In the genomic region with DNA sequence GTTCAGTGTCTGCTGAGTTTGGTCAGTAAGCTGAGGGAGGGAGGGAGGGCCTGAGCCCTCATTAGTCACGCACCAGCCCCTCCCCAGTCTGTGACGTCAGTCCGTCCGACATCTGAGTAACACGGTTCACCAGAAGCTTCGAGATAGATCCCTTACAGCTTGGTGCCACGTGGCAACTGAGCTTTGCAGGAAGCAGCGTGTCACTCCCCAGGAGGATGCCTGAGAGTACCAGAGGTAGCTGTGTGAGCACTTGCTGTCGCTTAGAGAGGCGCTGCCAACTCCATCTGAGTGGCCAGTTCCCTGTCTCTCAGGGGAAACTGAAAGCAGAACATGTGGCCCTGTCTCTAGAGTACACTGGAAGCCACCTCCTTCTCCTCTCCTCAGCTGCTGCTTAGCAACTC, we compare ENCODE assay signal across 7 mouse cellular contexts. TPM values are rescaled to one million over a fixed set of nuclear protein-coding genes. Genes with fewer than 3 reads are reported as not detected.
DNase-seq lines count a peak whose midpoint lies in the region; ATAC-seq and TF ChIP-seq lines count a peak whose summit lies in the region.

No protein-coding gene starts in this region.

- H3K4me3 ChIP-seq in heart, postnatal 0 days (ENCODE audit: low read depth, low read length), result no peak overlapping the region

- H3K4me1 ChIP-seq in heart, postnatal 0 days (ENCODE audit: control insufficient read depth, insufficient read depth), result no peaks in the 10 kb centered on the region

- peaks cover 32% of the 10 kb centered on the region for H3K36me3 ChIP-seq in heart, postnatal 0 days (replicated peaks; ENCODE audit: control insufficient read depth, insufficient read depth, low read length)

- H3K27me3 ChIP-seq in heart, postnatal 0 days (ENCODE audit: control insufficient read depth, insufficient read depth, low read length), result no peaks in the 10 kb centered on the region

- TF ChIP-seq CTCF in heart, postnatal 0 days (IDR thresholded peaks at IDR 0.05; ENCODE audit: low read depth), result no peak

- peak; percentile 21 for DNase-seq in spleen, adult 12 weeks (ENCODE audit: low spot score)
- DNase-seq in spleen, postnatal 4 days (ENCODE audit: low spot score in 2 of 2), result no peak
- DNase-seq in brain, adult 2 months (ENCODE audit: low read depth, low spot score), result peak; percentile 65
- peak; percentile 32 for DNase-seq in heart, postnatal 0 days (ENCODE audit: low spot score)
- DNase-seq in lung, postnatal 36 days, result peak; percentile 59
- DNase-seq in ovary, postnatal 10 days (ENCODE audit: low spot score), result no peak
- no peak for DNase-seq in left cerebral cortex, adult 8-10 months (ENCODE audit: low spot score in 2 of 2)

- H3K27ac ChIP-seq in heart, postnatal 0 days (ENCODE audit: low read depth), result 0 out of 2 replicates have a peak overlapping the region, but pooled peaks have one; percentile 15

- H3K9ac ChIP-seq in heart, postnatal 0 days (replicated peaks; ENCODE audit: low read depth, low read length), result no peak overlapping the region

- 41% methylated on average over 10 of the region's 10 CpGs for WGBS in heart, postnatal 0 days

- H3K9me3 ChIP-seq in heart, postnatal 0 days (replicated peaks; ENCODE audit: control insufficient read depth, low read length), result no peaks in the 10 kb centered on the region

- ATAC-seq in heart, postnatal 0 days (ENCODE audit: insufficient read depth, low read depth), result peak; percentile 47; the same call in 1 of the 2 replicates

- TF ChIP-seq EP300 in heart, postnatal 0 days (IDR thresholded peaks at IDR 0.05; ENCODE audit: low read depth), result no peak

- 0 out of 2 replicates have a peak overlapping the region, but pooled peaks have one; percentile 15 for H3K4me2 ChIP-seq in heart, postnatal 0 days (ENCODE audit: low read depth, low read length)

RNA-seq across cellular contexts. Expression of a gene that starts 49.8 kb away (rescaled TPM):
- 57.7 and 66.6 TPM in 2 replicates for total RNA-seq in heart, postnatal 0 days (2014; rRNA removed; ENCODE audit: low replicate concordance)
- 60.1 and 65.2 TPM in 2 replicates for polyA plus RNA-seq in heart, postnatal 0 days (2015; fragmentation: Nextera tagmentation; extraction: Ambion mirVana)
- 10 to 100 TPM; 39.5 to 43.1 (median 41.9) TPM for total RNA-seq in left cerebral cortex, adult 8-10 months (2022)

Comparison
In these comparisons a context has a peak if more than half of its experiments do, and no peak if none do; other contexts are left out.
1. DNase-seq: peak in spleen, adult 12 weeks (single experiment), brain, adult 2 months (single experiment), heart, postnatal 0 days (single experiment) and lung, postnatal 36 days (single experiment); none in spleen, postnatal 4 days (0 of 2), ovary, postnatal 10 days (single experiment) and left cerebral cortex, adult 8-10 months (0 of 2).